Comparison of ENCODE assay signal across 22 mouse cellular contexts in genomic region chr13:100409181-100409580, GRCm38 (mm10). TPM values are rescaled to one million over a fixed set of nuclear protein-coding genes. Genes with fewer than 3 reads are reported as not detected.
"Had no signal": no experiment of that assay in that cellular context is flagged by ENCODE, and none has a peak within 500 bp of the region (broad histone marks: within the 10 kb centered on the region; RNA-seq: fewer than 3 reads in every experiment).

No protein-coding gene starts in this region.

- H3K4me3 ChIP-seq: lung, embryonic 15.5 days; midbrain, embryonic 10.5 days; midbrain, embryonic 12.5 days; myocyte; neural tube, embryonic 13.5 days; neural tube, embryonic 15.5 days had no signal

- H3K4me2 ChIP-seq: lung, embryonic 15.5 days; midbrain, embryonic 12.5 days; neural tube, embryonic 13.5 days; neural tube, embryonic 15.5 days had no signal

- H3K9ac ChIP-seq: lung, embryonic 15.5 days; midbrain, embryonic 12.5 days; neural tube, embryonic 13.5 days; neural tube, embryonic 15.5 days had no signal

- DNase-seq: lung, adult 2 months; lung, postnatal 14 days; lung, postnatal 4 days; midbrain, embryonic 14.5 days; retina, postnatal 1 day; right cerebral cortex, adult 18-20 months; right cerebral cortex, postnatal 25 days; right cerebral cortex, postnatal 4 days; spleen, adult 18-20 months; thymus, adult 18-20 months; thymus, postnatal 14 days; thymus, postnatal 36 days had no signal

- H3K9me3 ChIP-seq: midbrain, embryonic 10.5 days; midbrain, embryonic 12.5 days; neural tube, embryonic 13.5 days; neural tube, embryonic 15.5 days had no signal

- H3K36me3 ChIP-seq: lung, embryonic 15.5 days; midbrain, embryonic 10.5 days; midbrain, embryonic 12.5 days; neural tube, embryonic 13.5 days; neural tube, embryonic 15.5 days had no signal

- H3K4me1 ChIP-seq: lung, embryonic 15.5 days; midbrain, embryonic 10.5 days; midbrain, embryonic 12.5 days; neural tube, embryonic 13.5 days; neural tube, embryonic 15.5 days had no signal

- H3K27ac ChIP-seq: lung, embryonic 15.5 days; midbrain, embryonic 10.5 days; midbrain, embryonic 12.5 days; neural tube, embryonic 13.5 days; neural tube, embryonic 15.5 days had no signal

- ATAC-seq: lung, postnatal 0 days; midbrain, embryonic 16.5 days had no signal

- H3K27me3 ChIP-seq: lung, embryonic 15.5 days; midbrain, embryonic 12.5 days; neural tube, embryonic 13.5 days; neural tube, embryonic 15.5 days had no signal

RNA-seq across cellular contexts. Expression of gene Naip1, which starts 43.5 kb away (rescaled TPM):
- total RNA-seq: megakaryocyte-erythroid progenitor cell, adult 5-6 weeks had no signal
- polyA plus RNA-seq: lung, postnatal 0 days; midbrain, embryonic 10.5 days; midbrain, embryonic 12.5 days; midbrain, embryonic 14.5 days; midbrain, embryonic 16.5 days; neural tube, embryonic 11.5 days had no signal
